In genomic region chr14:55762001-55762821, GRCm38 (mm10) we compare ENCODE assay signal across 7 mouse cellular contexts. TPM values are rescaled to one million over a fixed set of nuclear protein-coding genes. Genes with fewer than 3 reads are reported as not detected.
DNase-seq lines count a peak whose midpoint lies in the region; ATAC-seq and TF ChIP-seq lines count a peak whose summit lies in the region.

No protein-coding gene starts in this region.

- peak; percentile 53 for ATAC-seq in kidney, embryonic 16.5 days (ENCODE audit: low FRiP score, low TSS enrichment)

- H3K27me3 ChIP-seq in heart, embryonic 10.5 days (ENCODE audit: insufficient read depth, poor library complexity, severe bottlenecking) = peaks cover 65% of the 10 kb centered on the region
- H3K27me3 ChIP-seq in kidney, embryonic 16.5 days (ENCODE audit: insufficient read depth, low read length) = peaks cover 35% of the 10 kb centered on the region

- peak overlapping the region; percentile 99 for H3K4me2 ChIP-seq in kidney, embryonic 16.5 days (replicated peaks; ENCODE audit: low read depth, low read length)

- H3K4me3 ChIP-seq in cortical plate, adult 2 months (ENCODE audit: insufficient read depth, low read length) = peak overlapping the region; percentile 59
- H3K4me3 ChIP-seq in heart, embryonic 10.5 days = peak overlapping the region; percentile 72
- H3K4me3 ChIP-seq in kidney, embryonic 16.5 days (ENCODE audit: low read length) = peak overlapping the region; percentile 60

- H3K4me1 ChIP-seq in cortical plate, adult 2 months (ENCODE audit: control insufficient read depth, insufficient read depth, low read length) = no peaks in the 10 kb centered on the region
- H3K4me1 ChIP-seq in heart, embryonic 10.5 days = peaks cover 52% of the 10 kb centered on the region
- H3K4me1 ChIP-seq in kidney, embryonic 16.5 days (ENCODE audit: insufficient read depth, low read length) = peaks cover 24% of the 10 kb centered on the region

- peak overlapping the region; percentile 83 for H3K9ac ChIP-seq in kidney, embryonic 16.5 days (replicated peaks; ENCODE audit: low read length)

- 0 out of 2 replicates have a peak, but pooled peaks have one; percentile 0 for TF ChIP-seq CTCF in cortical plate, adult 2 months (IDR thresholded peaks at IDR 0.05; ENCODE audit: extremely low read depth, insufficient read depth, low read length)

- 1% methylated on average over 77 of the region's 77 CpGs for WGBS in heart, embryonic 10.5 days
- under 1% methylated on average over 77 of the region's 77 CpGs for WGBS in kidney, embryonic 16.5 days

- H3K36me3 ChIP-seq in heart, embryonic 10.5 days = no peaks in the 10 kb centered on the region
- no peaks in the 10 kb centered on the region for H3K36me3 ChIP-seq in kidney, embryonic 16.5 days (ENCODE audit: insufficient read depth, low read length)

- TF ChIP-seq POLR2A in cortical plate, adult 2 months (IDR thresholded peaks at IDR 0.05; ENCODE audit: extremely low read depth, insufficient read depth, low read length) = 0 out of 2 replicates have a peak, but pooled peaks have one; percentile 19

- DNase-seq in urinary bladder, postnatal 14 days (ENCODE audit: low spot score) = peak; percentile 43
- no peak for DNase-seq in urinary bladder, postnatal 10 days (ENCODE audit: low spot score)
- no peak for DNase-seq in heart, embryonic 10.5 days (ENCODE audit: low spot score)
- peak; percentile 52 for DNase-seq in lung, postnatal 14 days
- peak; percentile 67 for DNase-seq in right cerebral cortex, postnatal 4 days

- H3K9me3 ChIP-seq in heart, embryonic 10.5 days = no peaks in the 10 kb centered on the region
- no peaks in the 10 kb centered on the region for H3K9me3 ChIP-seq in kidney, embryonic 16.5 days (ENCODE audit: low read length)

- H3K27ac ChIP-seq in cortical plate, adult 2 months (ENCODE audit: insufficient read depth, low read length) = no peak overlapping the region
- peak overlapping the region; percentile 90 for H3K27ac ChIP-seq in heart, embryonic 10.5 days
- peak overlapping the region; percentile 65 for H3K27ac ChIP-seq in kidney, embryonic 16.5 days (ENCODE audit: low read length)

RNA-seq across cellular contexts. Expression of gene Ltb4r2, which starts 1.0 kb away (rescaled TPM):
- 0.15 and 0.17 TPM in 2 replicates for polyA plus RNA-seq in cortical plate, adult 2 months (2012; rRNA removed)
- 0.44 and 1.1 TPM in 2 replicates for polyA plus RNA-seq in heart, embryonic 10.5 days (2016; fragmentation: Nextera tagmentation; extraction: Ambion mirVana)
- polyA plus RNA-seq in kidney, embryonic 16.5 days (2015; fragmentation: Nextera tagmentation; extraction: Ambion mirVana) = 0.41 and 0.45 TPM in 2 replicates

RNA-seq across cellular contexts. Expression of gene Ltb4r1, which starts 3.6 kb away (rescaled TPM):
- polyA plus RNA-seq in cortical plate, adult 2 months (2012; rRNA removed) = 0.25 and 0.45 TPM in 2 replicates
- 0.53 and 0.79 TPM in 2 replicates for polyA plus RNA-seq in heart, embryonic 10.5 days (2016; fragmentation: Nextera tagmentation; extraction: Ambion mirVana)
- 0.54 and 0.92 TPM in 2 replicates for polyA plus RNA-seq in kidney, embryonic 16.5 days (2015; fragmentation: Nextera tagmentation; extraction: Ambion mirVana)

RNA-seq across cellular contexts. Expression of gene Cideb, which starts 4.0 kb away (rescaled TPM):
- polyA plus RNA-seq in cortical plate, adult 2 months (2012; rRNA removed) = 16.9 and 18.2 TPM in 2 replicates
- polyA plus RNA-seq in heart, embryonic 10.5 days (2016; fragmentation: Nextera tagmentation; extraction: Ambion mirVana) = 1.4 and 2.0 TPM in 2 replicates
- polyA plus RNA-seq in kidney, embryonic 16.5 days (2015; fragmentation: Nextera tagmentation; extraction: Ambion mirVana) = 21.1 and 21.3 TPM in 2 replicates

RNA-seq across cellular contexts. Expression of gene Nop9, which starts 16.7 kb away (rescaled TPM):
- polyA plus RNA-seq in cortical plate, adult 2 months (2012; rRNA removed) = 9.1 and 9.2 TPM in 2 replicates
- polyA plus RNA-seq in heart, embryonic 10.5 days (2016; fragmentation: Nextera tagmentation; extraction: Ambion mirVana) = 33.2 and 49.1 TPM in 2 replicates
- 40.6 and 41.9 TPM in 2 replicates for polyA plus RNA-seq in kidney, embryonic 16.5 days (2015; fragmentation: Nextera tagmentation; extraction: Ambion mirVana)

RNA-seq across cellular contexts. Expression of gene Dhrs1, which starts 16.7 kb away (rescaled TPM):
- polyA plus RNA-seq in cortical plate, adult 2 months (2012; rRNA removed) = 117 TPM in 2 replicates
- 59.7 and 60.5 TPM in 2 replicates for polyA plus RNA-seq in heart, embryonic 10.5 days (2016; fragmentation: Nextera tagmentation; extraction: Ambion mirVana)
- polyA plus RNA-seq in kidney, embryonic 16.5 days (2015; fragmentation: Nextera tagmentation; extraction: Ambion mirVana) = 112 and 119 TPM in 2 replicates

Comparison
In these comparisons a context has a peak if more than half of its experiments do, and no peak if none do; other contexts are left out.
1. DNase-seq: peak in urinary bladder, postnatal 14 days (single experiment), lung, postnatal 14 days (single experiment) and right cerebral cortex, postnatal 4 days (single experiment); none in urinary bladder, postnatal 10 days (single experiment) and heart, embryonic 10.5 days (single experiment).
2. Peak in every context shown above with its lines, with median percentiles within 50 percentile points of each other: H3K4me3 ChIP-seq.